Mouse (Mus musculus): ENCODE data around the gene Gm13090.

Gene Gm13090

GRCm38 (mm10) chr4:151097104-151097438 lies 7.7 kb downstream of the Gm13090 start:
- no peak for DNase-seq

GRCm38 (mm10) chr4:151103646-151104045 lies 14.3 kb downstream of the Gm13090 start:
- DNase-seq, result no peak

- DNase-seq, result no peak
Observed at GRCm38 (mm10) chr4:151104147-151104546, 14.8 kb downstream of the Gm13090 start.

- DNase-seq, result no peak
Observed at GRCm38 (mm10) chr4:151105886-151106285, 16.5 kb downstream of the Gm13090 start.

- DNase-seq, result no peak
Observed at GRCm38 (mm10) chr4:151106468-151106867, 17.1 kb downstream of the Gm13090 start.

- DNase-seq, result peak; percentile 42 to 63
Observed at GRCm38 (mm10) chr4:151107131-151108001, 18.0 kb downstream of the Gm13090 start.

- DNase-seq, result peak; percentile 92 to 95
Observed at GRCm38 (mm10) chr4:151108028-151108771, 18.8 kb downstream of the Gm13090 start.

GRCm38 (mm10) chr4:151108834-151109241 lies 19.5 kb downstream of the Gm13090 start:
- no peak for DNase-seq

- no peak for DNase-seq
Observed at GRCm38 (mm10) chr4:151111226-151111625, 21.9 kb downstream of the Gm13090 start.

- no peak for DNase-seq
Observed at GRCm38 (mm10) chr4:151114574-151114973, 25.2 kb downstream of the Gm13090 start.

- no peak for DNase-seq
Observed at GRCm38 (mm10) chr4:151118883-151119282, 29.5 kb downstream of the Gm13090 start.

- no peak for DNase-seq
Observed at GRCm38 (mm10) chr4:151127636-151128548, 38.5 kb downstream of the Gm13090 start.

- peak; percentile 81 to 87 for DNase-seq
Observed at GRCm38 (mm10) chr4:151128641-151129541, 39.5 kb downstream of the Gm13090 start.

- no peak for DNase-seq
Observed at GRCm38 (mm10) chr4:151129725-151130557, 40.6 kb downstream of the Gm13090 start.

- peak in 1 of 2 experiments; percentile 51 for DNase-seq
Observed at GRCm38 (mm10) chr4:151130756-151131490, 41.6 kb downstream of the Gm13090 start.

- no peak for DNase-seq
Observed at GRCm38 (mm10) chr4:151132493-151132892, 43.1 kb downstream of the Gm13090 start.

GRCm38 (mm10) chr4:151133760-151134159 lies 44.4 kb downstream of the Gm13090 start:
- DNase-seq, result no peak

- DNase-seq, result no peak
Observed at GRCm38 (mm10) chr4:151135491-151135890, 46.1 kb downstream of the Gm13090 start.

- DNase-seq, result no peak
Observed at GRCm38 (mm10) chr4:151137701-151138100, 48.3 kb downstream of the Gm13090 start.

- DNase-seq, result no peak
Observed at GRCm38 (mm10) chr4:151138135-151138534, 48.8 kb downstream of the Gm13090 start.

Measured in kidney, postnatal 4 days (tissue).